Mouse (Mus musculus) small intestine, adult 2 months (tissue): ENCODE data around the gene Dlk2.

Experiments
- CTCF ChIP-seq: fragments of 200-500 bp; IDR thresholded peaks from 2 replicates; pipeline ENCODE4 v1.5.1; 2012; ENCODE audit warnings: low read depth, mild to moderate bottlenecking, control low read depth, inconsistent platforms, low read length, moderate library complexity, mixed read lengths; ENCODE audit not compliant: insufficient replicate concordance, insufficient read length; ENCODE audit errors: extremely low read depth
- POLR2A ChIP-seq: fragments of 200-500 bp; IDR thresholded peaks from 2 replicates; pipeline ENCODE4 v1.6.1; 2012; ENCODE audit warnings: low read depth, mild to moderate bottlenecking, control low read depth, inconsistent platforms, low read length, moderate library complexity

DNA sequence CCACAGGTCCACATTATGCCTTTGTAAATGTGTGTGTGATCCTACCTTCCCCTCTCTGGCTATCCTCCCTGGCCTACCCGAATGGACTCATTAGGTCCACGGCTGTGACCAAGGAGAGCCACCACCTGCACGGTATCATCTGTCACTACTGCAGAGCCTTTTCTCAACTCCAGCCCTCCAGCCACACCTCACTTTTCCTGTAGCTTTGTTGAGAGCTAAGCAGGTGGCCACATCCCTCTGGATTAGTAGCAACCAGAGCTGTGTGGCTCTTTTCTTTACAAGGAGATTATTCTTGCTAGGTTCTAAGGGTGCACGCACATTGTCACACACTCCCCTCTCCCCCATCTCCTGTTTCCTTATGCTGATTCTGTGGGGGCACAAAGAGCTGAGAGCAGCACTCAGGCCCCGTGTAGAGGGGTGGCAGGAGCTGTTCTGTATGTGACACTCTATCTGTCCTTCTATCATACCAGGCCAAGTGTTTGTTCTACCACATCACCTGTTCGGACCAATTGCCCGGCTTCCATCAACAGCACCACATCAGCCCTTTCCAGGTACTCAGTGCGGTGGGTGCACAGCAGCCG is 16.0 kb downstream of the Dlk2 start:
- TF ChIP-seq POLR2A (no peak), CTCF (no peak)
